Mouse (Mus musculus) effector memory CD4-positive, alpha-beta T cell, adult 5 months (primary cell): Measurements from ENCODE around the gene Foxl1. TPM values are rescaled to one million over a fixed set of nuclear protein-coding genes. Genes with fewer than 3 reads are reported as not detected.

ENCODE experiments used
- polyA plus RNA-seq: library from polyadenylated mRNA; unstranded; fragments of 100-300 nt; shearing (Covaris generic); gene quantifications from one replicate; pipeline ENCODE4 v1.2.1, GENCODE M21; 2017

The Foxl1 gene
- polyA plus RNA-seq: not detected

DNA sequence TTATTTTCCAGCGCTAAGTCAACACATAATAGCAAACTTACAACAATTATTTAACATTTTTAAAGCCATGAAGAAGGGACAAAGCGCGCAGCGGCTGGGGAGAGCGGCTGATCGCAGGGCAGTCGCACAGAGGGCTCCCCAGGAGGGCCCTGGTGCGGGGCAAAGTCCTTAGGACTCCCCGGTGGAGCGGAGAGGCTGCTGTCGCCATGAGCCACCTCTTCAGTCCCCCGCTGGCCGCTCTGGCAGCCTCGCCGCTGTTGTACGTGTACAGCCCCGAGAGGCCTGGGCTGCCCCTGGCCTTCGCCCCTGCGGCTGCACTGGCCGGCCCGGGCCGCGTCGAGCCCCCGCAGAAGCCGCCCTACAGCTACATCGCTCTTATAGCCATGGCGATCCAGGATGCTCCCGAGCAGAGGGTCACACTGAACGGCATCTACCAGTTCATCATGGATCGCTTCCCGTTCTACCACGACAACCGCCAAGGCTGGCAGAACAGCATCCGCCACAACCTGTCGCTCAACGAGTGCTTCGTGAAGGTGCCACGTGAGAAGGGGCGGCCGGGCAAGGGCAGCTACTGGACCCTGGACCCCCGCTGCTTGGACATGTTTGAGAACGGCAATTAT, at the start of gene Foxl1:
Foxl1 (plus strand) TSS at position 185 of the 620 bp plus-strand sequence.

DNA sequence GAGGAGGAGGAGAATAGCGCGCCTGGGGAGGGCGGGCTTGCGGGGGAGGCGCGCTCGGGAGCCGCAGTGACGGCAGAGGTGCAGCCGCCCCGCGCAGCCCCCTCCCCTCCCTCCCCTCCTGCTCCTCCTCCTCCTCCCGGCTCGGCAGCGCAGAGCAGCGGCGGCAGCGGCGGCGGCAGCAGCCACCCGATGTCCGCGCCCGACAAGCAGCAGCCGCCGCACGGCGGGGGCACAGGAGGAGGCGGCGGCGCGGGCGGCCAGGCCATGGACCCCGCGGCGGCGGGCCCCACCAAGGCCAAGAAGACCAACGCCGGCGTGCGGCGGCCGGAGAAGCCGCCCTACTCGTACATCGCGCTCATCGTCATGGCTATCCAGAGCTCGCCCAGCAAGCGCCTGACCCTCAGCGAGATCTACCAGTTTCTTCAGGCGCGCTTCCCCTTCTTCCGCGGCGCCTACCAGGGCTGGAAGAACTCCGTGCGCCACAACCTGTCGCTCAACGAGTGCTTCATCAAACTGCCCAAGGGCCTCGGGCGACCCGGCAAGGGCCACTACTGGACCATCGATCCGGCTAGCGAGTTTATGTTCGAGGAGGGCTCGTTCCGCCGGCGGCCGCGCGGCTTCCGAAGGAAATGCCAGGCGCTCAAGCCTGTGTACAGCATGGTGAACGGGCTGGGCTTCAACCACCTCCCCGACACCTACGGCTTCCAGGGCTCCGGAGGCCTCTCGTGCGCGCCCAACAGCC, 43.4 kb upstream of the Foxl1 start, which contains the start of gene Foxf1:
Foxf1 (plus strand) TSS at position 177 of the 742 bp plus-strand sequence.

DNA sequence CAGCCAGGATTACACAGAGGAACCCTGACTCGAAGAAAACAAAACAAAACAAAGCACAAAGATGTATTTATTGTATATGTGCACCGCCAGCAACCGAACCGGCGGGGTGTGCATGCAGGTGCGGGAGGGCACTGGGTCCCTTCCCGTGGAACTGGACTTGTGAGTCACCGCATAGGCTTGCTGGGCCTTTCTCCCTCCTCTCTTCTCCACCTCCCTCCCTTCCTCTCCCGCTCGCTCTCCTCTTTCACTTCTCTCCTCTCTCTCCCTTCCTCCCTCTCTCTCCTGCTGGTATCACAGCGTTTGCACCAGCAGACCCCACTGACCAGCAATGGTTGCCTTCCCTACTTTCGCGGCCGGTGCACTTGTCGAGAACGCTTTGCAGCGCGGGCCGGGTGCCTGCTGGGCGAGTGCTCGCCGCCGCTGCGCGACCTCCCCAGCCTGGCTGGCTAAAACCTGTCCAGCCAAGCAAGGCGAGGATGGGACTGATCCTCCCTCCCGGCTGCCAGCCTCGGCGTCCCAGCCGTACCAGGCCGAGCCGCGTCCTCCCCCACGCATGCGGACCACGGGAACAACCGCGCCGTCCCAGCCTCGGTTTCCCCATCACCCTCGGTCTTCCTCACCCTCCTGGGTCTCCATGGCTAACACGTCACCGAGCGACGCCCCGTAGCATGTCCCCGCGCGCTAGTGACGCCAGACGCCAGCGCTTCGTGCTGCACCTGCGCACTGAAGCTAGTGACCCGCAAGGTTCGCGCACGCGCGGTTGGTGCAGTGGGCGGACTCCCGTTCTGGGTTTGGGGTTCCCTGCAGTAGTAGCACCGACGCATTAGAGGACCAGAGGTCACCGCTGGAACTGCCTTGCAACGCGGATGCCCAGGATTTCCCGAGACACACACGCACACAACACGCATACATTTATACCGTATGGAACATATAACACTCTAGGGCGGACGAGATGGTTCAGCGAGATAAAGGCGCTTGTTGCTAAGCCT, 19.8 kb upstream of the Foxl1 start, which contains the start of gene Mthfsd:
Mthfsd (minus strand) TSS at position 725 of the 989 bp plus-strand sequence.

DNA sequence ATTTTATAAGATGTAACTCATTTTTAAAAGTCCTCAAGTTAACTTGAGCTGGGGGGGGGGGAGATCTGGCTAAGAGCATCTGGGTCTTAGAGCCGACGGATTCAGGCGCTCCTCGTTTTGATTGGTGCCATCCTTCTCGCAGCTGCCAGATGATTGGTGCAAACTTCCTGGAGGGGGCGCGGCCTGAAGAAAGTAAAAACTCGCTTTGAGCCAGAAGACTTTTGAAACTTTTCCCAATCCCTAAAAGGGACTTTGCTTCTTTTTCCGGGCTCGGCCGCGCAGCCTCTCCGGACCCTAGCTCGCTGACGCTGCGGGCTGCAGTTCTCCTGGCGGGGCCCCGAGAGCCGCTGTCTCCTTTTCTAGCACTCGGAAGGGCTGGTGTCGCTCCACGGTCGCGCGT, 11.8 kb upstream of the Foxl1 start, which contains the start of gene Foxc2:
Foxc2 (plus strand) TSS at position 224 of the 400 bp plus-strand sequence.

Other genes with a start within 250 kb of the Foxl1 start
- gene Foxf1, start 43.6 kb upstream of the Foxl1 start, polyA plus RNA-seq: not detected
- 16.2 TPM for gene Mthfsd, start 19.5 kb upstream of the Foxl1 start, polyA plus RNA-seq
- gene Foxc2, start 11.8 kb upstream of the Foxl1 start, polyA plus RNA-seq: 0.45 TPM